Mouse (Mus musculus): ENCODE results near the gene Chd1l.
A peak's percentile ranks its signal among the peaks of the same experiment; 100 is the strongest.

Chd1l gene

GRCm38 (mm10) chr3:97609845-97610410, at the start of gene Chd1l:
Gene Chd1l (minus strand): TSS chr3:97610203.
- peak; percentile 93 for DNase-seq (ENCODE audit: low spot score)

GRCm38 (mm10) chr3:97659746-97660145, 49.7 kb upstream of the Chd1l start:
- no peak for DNase-seq (ENCODE audit: low spot score)

GRCm38 (mm10) chr3:97658426-97659193, 48.6 kb upstream of the Chd1l start:
- no peak for DNase-seq (ENCODE audit: low spot score)

GRCm38 (mm10) chr3:97657655-97658411, 47.8 kb upstream of the Chd1l start, which contains the start of gene Prkab2:
Gene Prkab2 (plus strand): TSS chr3:97658193.
- peak; percentile 98 for DNase-seq (ENCODE audit: low spot score)

- DNase-seq (ENCODE audit: low spot score): peak; percentile 16
Observed at GRCm38 (mm10) chr3:97654901-97655300, 44.9 kb upstream of the Chd1l start.

GRCm38 (mm10) chr3:97653781-97654180, 43.8 kb upstream of the Chd1l start:
- no peak for DNase-seq (ENCODE audit: low spot score)

- DNase-seq (ENCODE audit: low spot score): no peak
Observed at GRCm38 (mm10) chr3:97651604-97652003, 41.6 kb upstream of the Chd1l start.

GRCm38 (mm10) chr3:97649469-97649868, 39.5 kb upstream of the Chd1l start:
- no peak for DNase-seq (ENCODE audit: low spot score)

- DNase-seq (ENCODE audit: low spot score): no peak
Observed at GRCm38 (mm10) chr3:97649022-97649421, 39.0 kb upstream of the Chd1l start.

- DNase-seq (ENCODE audit: low spot score): no peak
Observed at GRCm38 (mm10) chr3:97648518-97648917, 38.5 kb upstream of the Chd1l start.

- DNase-seq (ENCODE audit: low spot score): no peak
Observed at GRCm38 (mm10) chr3:97642001-97642400, 32.0 kb upstream of the Chd1l start.

- no peak for DNase-seq (ENCODE audit: low spot score)
Observed at GRCm38 (mm10) chr3:97641396-97641795, 31.4 kb upstream of the Chd1l start.

GRCm38 (mm10) chr3:97634288-97634761, 24.3 kb upstream of the Chd1l start:
- no peak for DNase-seq (ENCODE audit: low spot score)

- no peak for DNase-seq (ENCODE audit: low spot score)
Observed at GRCm38 (mm10) chr3:97633456-97633855, 23.5 kb upstream of the Chd1l start.

- DNase-seq (ENCODE audit: low spot score): no peak
Observed at GRCm38 (mm10) chr3:97631258-97631860, 21.4 kb upstream of the Chd1l start.

- no peak for DNase-seq (ENCODE audit: low spot score)
Observed at GRCm38 (mm10) chr3:97630746-97631145, 20.7 kb upstream of the Chd1l start.

GRCm38 (mm10) chr3:97629941-97630340, 19.9 kb upstream of the Chd1l start:
- DNase-seq (ENCODE audit: low spot score): no peak

- DNase-seq (ENCODE audit: low spot score): peak; percentile 55
Observed at GRCm38 (mm10) chr3:97628391-97629001, 18.5 kb upstream of the Chd1l start, which contains the start of gene Fmo5. Gene Fmo5 (plus strand): TSS chr3:97628804.

- no peak for DNase-seq (ENCODE audit: low spot score)
Observed at GRCm38 (mm10) chr3:97627893-97628292, 17.9 kb upstream of the Chd1l start.

- no peak for DNase-seq (ENCODE audit: low spot score)
Observed at GRCm38 (mm10) chr3:97624611-97625010, 14.6 kb upstream of the Chd1l start.

- DNase-seq (ENCODE audit: low spot score): no peak
Observed at GRCm38 (mm10) chr3:97620657-97621056, 10.7 kb upstream of the Chd1l start.

GRCm38 (mm10) chr3:97617899-97618298, 7.9 kb upstream of the Chd1l start:
- no peak for DNase-seq (ENCODE audit: low spot score)
